Mouse (Mus musculus) cerebellum, adult 2 months (tissue): ENCODE measurements at regions not wholly inside any gene's neighbourhood (a gene's known extent, or its start where the extent isn't known, plus 50 kb on each side); places are given as distances from the start of the nearest gene placed in this dataset.

Experiments used
- CTCF ChIP-seq: fragments of 200-500 bp; IDR thresholded peaks from 2 replicates; pipeline ENCODE4 v1.5.1; 2011; ENCODE audit warnings: low read depth, mild to moderate bottlenecking, control low read depth, low read length, moderate library complexity, borderline replicate concordance; ENCODE audit not compliant: insufficient read depth
- POLR2A ChIP-seq: fragments of 200-500 bp; IDR thresholded peaks from 2 replicates; pipeline ENCODE4 v1.6.1; 2011; ENCODE audit warnings: low read length, control low read depth, borderline replicate concordance; ENCODE audit not compliant: insufficient read depth

DNA sequence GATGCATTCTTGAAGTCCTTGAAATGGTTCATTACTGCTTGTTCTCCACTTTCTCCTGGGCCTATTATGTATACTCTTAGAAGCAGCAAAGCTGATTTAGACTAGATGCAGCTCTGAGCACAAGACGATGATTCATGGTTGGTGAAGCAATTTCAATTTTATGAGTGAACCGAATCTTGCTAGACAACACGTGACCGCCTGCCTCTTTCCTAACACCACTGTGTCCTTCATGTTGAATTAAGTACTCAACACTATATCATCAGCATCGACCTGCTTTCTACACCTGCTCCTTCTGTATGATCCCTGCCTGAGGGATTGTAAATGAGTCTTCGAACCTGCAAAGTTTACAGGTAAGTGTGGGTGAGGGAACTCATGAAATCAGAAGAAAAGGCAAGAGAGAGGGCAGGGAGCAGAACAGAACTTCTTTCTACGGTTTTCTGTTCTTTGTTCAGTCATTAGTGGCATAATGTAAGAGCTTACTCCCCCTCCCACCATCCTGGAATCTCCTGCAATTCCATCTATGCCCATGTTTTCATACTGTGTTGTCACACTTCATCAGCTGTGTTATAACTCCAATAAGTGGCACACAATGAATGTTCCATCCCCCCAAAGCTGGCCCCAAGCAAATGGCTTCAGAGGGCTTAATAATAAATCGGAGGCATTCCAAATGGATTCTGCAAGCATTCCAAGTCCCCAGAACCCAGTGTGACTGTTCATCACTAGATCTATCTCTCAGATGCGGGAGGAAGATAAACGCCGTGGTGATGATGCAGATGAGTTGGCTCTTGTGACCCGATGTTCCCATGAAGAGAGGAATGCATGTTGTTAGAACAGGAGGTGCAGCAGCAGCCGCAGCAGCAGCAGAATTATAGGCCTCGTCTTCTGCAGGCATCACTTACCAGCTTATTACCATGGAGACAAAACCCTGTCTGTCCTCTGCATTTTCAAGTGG, 224.2 kb upstream of the Serp2 start:
- no peak for TF ChIP-seq POLR2A
- TF ChIP-seq CTCF: no peak
